Mouse (Mus musculus) layer of hippocampus, postnatal 36 days (tissue): ENCODE results near the gene Mup19. TPM values are rescaled to one million over a fixed set of nuclear protein-coding genes. Genes with fewer than 3 reads are reported as not detected.
A peak's percentile ranks its signal among the peaks of the same experiment; 100 is the strongest.
"Not testable (repeated sequence)": the region's sequence is repeated elsewhere in the genome, so short reads cannot be mapped to it uniquely, and the experiment has no call there.

ENCODE experiments used
- DNase-seq, 2 experiments: peaks; one replicate each; pipeline ENCODE4 v3.0.0; 2022
- total RNA-seq, 2 experiments: library from RNA; stranded (reverse); gene quantifications; 2 replicates each; pipeline ENCODE4 v1.2.3; 2021

Mup19 gene
- total RNA-seq: not detected

- DNase-seq: not testable (repeated sequence)
Measured at GRCm38 (mm10) chr4:61782169-61782568, at the start of gene Mup19. Mup19 (minus strand) TSS chr4:61782269.

DNA sequence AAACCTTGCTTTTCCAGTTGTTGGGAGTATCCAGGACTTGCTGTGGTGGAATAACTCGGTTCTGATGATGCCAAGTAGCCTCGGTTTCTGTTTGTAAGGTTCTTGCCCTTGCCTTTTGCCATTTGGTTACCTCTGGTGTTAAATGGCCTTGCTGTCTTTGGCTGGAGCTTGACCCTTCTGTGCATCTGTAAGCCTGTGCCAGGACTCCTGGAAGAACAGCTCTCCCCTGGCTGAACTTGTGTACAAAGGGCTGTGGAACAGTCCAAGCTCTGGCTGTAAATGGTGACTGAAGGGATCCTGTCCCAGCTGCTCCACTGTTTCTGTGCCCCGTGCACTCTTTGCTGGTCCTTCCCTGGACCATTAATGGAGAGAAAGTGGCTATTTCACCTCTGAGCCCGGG, 47.1 kb upstream of the Mup19 start:
- no peak for DNase-seq

GRCm38 (mm10) chr4:61823185-61823584, 41.1 kb upstream of the Mup19 start:
- DNase-seq: no peak

GRCm38 (mm10) chr4:61822541-61822940, 40.5 kb upstream of the Mup19 start:
- not testable (repeated sequence) for DNase-seq

DNA sequence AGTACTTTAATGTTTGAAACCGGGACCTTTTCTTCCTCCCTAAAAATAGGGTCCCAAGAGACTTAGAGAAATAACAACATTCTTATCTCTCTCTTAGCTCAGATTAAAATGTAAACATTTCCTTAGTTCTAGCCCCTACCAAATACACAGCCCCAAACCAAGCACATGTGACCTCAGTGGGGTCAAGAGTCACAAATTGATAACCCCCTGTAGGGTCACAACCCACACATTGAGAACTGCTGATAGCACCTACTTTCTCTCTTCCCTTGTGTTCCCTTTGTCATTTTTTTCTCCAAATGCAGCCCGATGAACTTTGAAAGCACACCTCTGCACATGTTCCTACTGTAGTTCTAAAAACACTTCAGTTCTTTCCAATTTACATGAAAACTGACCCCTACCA, 33.5 kb upstream of the Mup19 start:
- DNase-seq: no peak

- DNase-seq: no peak
Measured at GRCm38 (mm10) chr4:61813435-61813834, 31.4 kb upstream of the Mup19 start.

DNA sequence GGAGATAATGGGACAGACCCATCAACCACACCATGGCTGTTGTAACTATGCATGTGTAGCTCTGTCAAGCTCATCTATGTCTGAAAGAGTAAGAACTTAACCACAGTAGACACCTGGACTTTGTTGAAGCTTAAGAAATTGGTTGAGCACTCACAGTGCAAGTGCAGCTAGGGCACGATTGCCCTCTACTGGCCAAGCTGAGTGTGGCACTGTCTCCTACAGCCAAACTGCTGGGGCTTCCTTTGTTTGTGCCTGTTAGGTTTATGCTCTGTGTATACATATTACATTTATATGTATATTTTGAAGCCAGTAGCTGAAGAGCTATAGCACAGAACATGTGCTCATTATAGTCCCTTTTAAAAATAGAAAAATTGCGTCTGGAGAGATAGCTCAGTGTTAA, 29.1 kb upstream of the Mup19 start:
- DNase-seq: peak in 1 of 2 experiments; percentile 6

- DNase-seq: not testable (repeated sequence)
Measured at GRCm38 (mm10) chr4:61808926-61809325, 26.9 kb upstream of the Mup19 start.

GRCm38 (mm10) chr4:61789699-61790098, 7.6 kb upstream of the Mup19 start:
- DNase-seq: not testable (repeated sequence)

GRCm38 (mm10) chr4:61784231-61784630, 2.2 kb upstream of the Mup19 start:
- DNase-seq: not testable (repeated sequence)

Other genes starting within 250 kb of the Mup19 start
- gene Mup17, start 186.4 kb downstream of the Mup19 start, total RNA-seq: not detected
- not detected for gene Mup18, start 108.1 kb downstream of the Mup19 start, total RNA-seq
- gene Mup5, start 53.0 kb upstream of the Mup19 start, total RNA-seq: not detected